Mouse (Mus musculus) adrenal gland (tissue): Measurements from ENCODE around the gene Pkd1l3.

Experiments used
- intact Hi-C: fragments of 180-260 bp; cut with DNase I; formaldehyde crosslinking; loops from one replicate; pipeline ENCODE4 v1.15.1; 2025

Pkd1l3 gene

GRCm38 (mm10) chr8:109628638-109629037, 14.3 kb downstream of the Pkd1l3 start:
- intact Hi-C loops = no loop called here

GRCm38 (mm10) chr8:109632498-109632897, 18.2 kb downstream of the Pkd1l3 start:
- intact Hi-C loops = no loop called here

GRCm38 (mm10) chr8:109635146-109635545, 20.8 kb downstream of the Pkd1l3 start:
- intact Hi-C loops = no loop called here

GRCm38 (mm10) chr8:109638851-109639250, 24.5 kb downstream of the Pkd1l3 start:
- intact Hi-C loops = no loop called here

- intact Hi-C loops = no loop called here
Observed at GRCm38 (mm10) chr8:109640410-109640809, 26.1 kb downstream of the Pkd1l3 start.

- intact Hi-C loops = no loop called here
Observed at GRCm38 (mm10) chr8:109641236-109641635, 26.9 kb downstream of the Pkd1l3 start.

GRCm38 (mm10) chr8:109647331-109647730, 33.0 kb downstream of the Pkd1l3 start:
- intact Hi-C loops = no loop called here

- intact Hi-C loops = no loop called here
Observed at GRCm38 (mm10) chr8:109648469-109648868, 34.2 kb downstream of the Pkd1l3 start.

- intact Hi-C loops = no loop called here
Observed at GRCm38 (mm10) chr8:109650801-109651200, 36.5 kb downstream of the Pkd1l3 start.

GRCm38 (mm10) chr8:109656860-109657259, 42.5 kb downstream of the Pkd1l3 start:
- intact Hi-C loops = no loop called here

GRCm38 (mm10) chr8:109662328-109662727, 48.0 kb downstream of the Pkd1l3 start:
- intact Hi-C loops = no loop called here

GRCm38 (mm10) chr8:109666616-109667015, 52.3 kb downstream of the Pkd1l3 start:
- intact Hi-C loops = no loop called here

- intact Hi-C loops = no loop called here
Observed at GRCm38 (mm10) chr8:109672656-109673055, 58.3 kb downstream of the Pkd1l3 start.

GRCm38 (mm10) chr8:109673596-109673995, 59.3 kb downstream of the Pkd1l3 start:
- intact Hi-C loops = no loop called here

GRCm38 (mm10) chr8:109675896-109676643, 61.8 kb downstream of the Pkd1l3 start:
- intact Hi-C loops = no loop called here

GRCm38 (mm10) chr8:109681535-109681934, 67.2 kb downstream of the Pkd1l3 start:
- intact Hi-C loops = loop anchor here (5.0 kb wide), 1 partner anchor 124 kb away; no protein-coding TSS in a partner anchor

GRCm38 (mm10) chr8:109682120-109682519, 67.8 kb downstream of the Pkd1l3 start:
- intact Hi-C loops = loop anchor here (5.0 kb wide), 1 partner anchor 125 kb away; no protein-coding TSS in a partner anchor

GRCm38 (mm10) chr8:109687248-109687647, 72.9 kb downstream of the Pkd1l3 start:
- intact Hi-C loops = no loop called here

- intact Hi-C loops = no loop called here
Observed at GRCm38 (mm10) chr8:109691769-109692168, 77.5 kb downstream of the Pkd1l3 start.

- intact Hi-C loops = no loop called here
Observed at GRCm38 (mm10) chr8:109692443-109693145, 78.3 kb downstream of the Pkd1l3 start.

GRCm38 (mm10) chr8:109693146-109693900, 79.0 kb downstream of the Pkd1l3 start, which contains the start of gene Ist1:
Ist1 (minus strand) TSS chr8:109693260.
- intact Hi-C loops = no loop called here

GRCm38 (mm10) chr8:109694154-109694553, 79.8 kb downstream of the Pkd1l3 start:
- intact Hi-C loops = no loop called here
